Mouse (Mus musculus): ENCODE data around the gene Dlx6.

Dlx6 gene

DNA sequence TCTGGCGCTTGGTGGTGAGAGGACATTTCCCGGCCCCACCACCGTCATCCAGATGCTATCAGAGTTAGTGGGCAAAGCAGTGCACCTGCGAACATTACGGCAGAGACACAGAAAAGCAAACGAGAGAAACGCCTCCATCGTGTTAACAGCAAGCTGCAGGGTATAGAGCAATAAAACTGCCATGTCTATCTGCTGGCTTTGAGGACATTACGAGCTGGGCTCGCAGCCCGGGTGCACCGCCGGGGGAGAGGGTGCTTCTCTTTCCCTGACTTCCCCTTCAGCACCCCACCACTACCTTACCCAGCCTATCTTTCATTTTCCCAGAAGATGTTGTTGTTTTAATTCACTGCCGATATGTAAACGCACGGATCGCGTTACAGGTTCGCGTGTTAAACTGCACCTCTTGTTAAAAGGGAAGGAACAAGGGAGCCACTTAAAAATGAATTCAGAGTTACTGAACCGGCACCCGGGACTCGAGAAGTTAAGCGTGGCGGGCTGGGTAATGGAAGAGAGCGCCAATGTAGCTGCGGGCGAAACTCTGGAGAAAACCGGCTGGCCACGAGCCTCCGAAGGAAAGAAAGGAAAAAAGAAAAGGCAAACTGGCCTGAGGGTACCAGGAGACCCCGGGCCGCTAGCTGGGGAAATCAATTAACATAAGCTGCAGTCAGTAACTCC, 2.6 kb upstream of the Dlx6 start:
- DNase-seq = no peak

DNA sequence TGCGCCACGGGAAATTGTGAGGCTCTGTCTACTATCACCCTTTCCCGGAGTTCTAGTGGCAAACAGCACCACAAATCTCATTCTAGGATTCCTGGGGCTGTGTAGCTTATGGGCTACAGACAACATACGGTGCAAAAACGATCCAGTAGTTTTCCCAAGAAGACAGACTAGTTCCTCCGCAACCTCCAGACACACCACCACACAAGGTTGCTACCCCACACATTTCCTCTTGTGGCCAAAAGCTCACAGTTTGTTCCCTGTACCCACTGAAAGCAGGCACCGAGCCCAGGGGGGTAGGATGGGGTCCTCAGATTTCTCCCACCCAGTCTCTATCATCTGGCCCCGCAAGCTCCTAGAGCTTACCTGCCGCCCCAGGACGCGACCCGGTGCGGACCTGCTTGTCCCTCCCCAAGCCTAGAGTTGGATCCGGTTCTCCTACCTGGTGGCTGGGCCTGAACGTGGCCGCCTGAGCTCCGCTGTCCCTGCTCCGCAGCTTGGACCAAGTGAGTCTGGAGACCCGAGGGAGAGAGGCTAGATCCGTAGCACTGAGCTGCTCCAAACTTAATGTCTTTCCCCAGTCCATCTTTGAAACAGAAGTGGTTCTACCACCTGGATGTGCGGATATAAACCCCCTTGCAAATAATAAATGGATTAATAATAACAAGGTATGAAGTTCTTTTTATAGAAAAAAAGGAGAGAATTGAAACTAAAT, 1.9 kb upstream of the Dlx6 start:
- no peak for DNase-seq

DNA sequence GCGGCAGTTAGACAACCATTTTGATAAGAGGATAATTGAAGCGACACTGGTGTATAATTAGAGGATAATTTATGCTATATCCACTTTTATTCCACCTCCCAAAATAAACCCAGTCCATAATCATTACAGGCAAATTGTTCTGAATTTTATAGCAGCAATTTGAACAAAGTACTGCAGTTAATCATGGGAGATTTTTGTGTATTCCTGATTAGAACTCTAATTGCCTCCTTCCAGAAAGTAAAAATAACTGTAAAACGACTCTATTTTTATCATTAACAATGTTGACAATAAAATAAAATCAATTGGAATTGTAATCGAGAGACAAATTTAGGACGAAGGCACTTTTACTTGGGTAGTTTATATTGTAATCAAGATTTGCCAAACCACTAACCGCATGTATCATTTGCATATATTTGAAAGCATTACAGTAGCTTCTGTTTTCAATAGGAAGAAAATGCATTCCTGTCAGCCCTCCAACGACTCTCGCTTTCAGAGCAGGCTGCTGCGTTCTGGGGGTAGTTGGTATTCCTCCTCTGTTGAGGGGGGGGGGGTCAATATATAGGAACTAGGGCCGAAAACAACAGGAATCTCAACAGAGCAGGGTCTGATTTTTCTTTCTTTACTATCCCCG, 1.2 kb upstream of the Dlx6 start:
- DNase-seq = no peak

DNA sequence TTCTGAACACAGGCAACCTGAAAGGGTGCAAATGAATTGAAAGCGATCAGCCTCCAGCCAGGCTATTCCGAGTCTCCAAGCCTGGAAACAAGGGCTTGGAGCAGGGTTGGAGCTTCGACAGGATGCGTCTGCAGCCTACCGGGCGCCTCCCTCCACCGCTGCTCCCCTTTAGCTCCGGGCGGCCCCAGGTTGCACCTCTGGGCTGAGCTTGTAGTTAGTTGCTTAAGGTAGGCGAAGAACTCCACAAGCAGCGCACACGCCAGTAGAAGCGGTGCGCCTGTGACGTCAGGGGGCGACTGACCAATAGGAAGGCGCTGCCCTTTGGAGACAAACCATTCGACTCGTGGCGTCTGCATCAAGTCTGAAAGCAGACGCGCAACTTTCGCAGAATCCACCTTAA, 523 bp upstream of the Dlx6 start:
- peak; percentile 10 for DNase-seq

DNA sequence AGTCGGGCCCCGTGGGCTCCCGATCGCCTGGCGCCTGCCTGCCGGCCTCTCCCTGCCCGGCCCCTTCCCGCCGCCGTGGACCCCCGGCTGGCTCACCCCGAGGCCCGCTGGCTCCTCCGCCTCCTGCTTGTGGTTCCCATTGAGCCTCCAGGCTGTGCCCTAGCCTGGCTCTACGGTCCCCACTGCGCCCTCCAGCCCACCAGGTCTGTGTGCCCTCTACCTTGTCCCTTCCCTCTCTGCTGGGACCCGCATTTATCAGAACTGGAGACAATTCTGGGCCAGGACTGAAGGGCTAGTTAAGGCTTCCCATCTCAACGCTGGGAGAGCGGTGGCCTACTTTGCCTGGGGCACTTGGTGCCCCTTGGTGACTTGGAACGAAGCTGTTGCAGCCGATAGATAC, 821 bp downstream of the Dlx6 start:
- DNase-seq = no peak

GRCm38 (mm10) chr6:6864441-6865440, 1.6 kb downstream of the Dlx6 start:
- DNase-seq = no peak

GRCm38 (mm10) chr6:6867031-6867430, 3.9 kb downstream of the Dlx6 start:
- no peak for DNase-seq

GRCm38 (mm10) chr6:6869041-6869685, 6.0 kb downstream of the Dlx6 start:
- DNase-seq = no peak

GRCm38 (mm10) chr6:6869961-6870800, 7.0 kb downstream of the Dlx6 start:
- no peak for DNase-seq

DNA sequence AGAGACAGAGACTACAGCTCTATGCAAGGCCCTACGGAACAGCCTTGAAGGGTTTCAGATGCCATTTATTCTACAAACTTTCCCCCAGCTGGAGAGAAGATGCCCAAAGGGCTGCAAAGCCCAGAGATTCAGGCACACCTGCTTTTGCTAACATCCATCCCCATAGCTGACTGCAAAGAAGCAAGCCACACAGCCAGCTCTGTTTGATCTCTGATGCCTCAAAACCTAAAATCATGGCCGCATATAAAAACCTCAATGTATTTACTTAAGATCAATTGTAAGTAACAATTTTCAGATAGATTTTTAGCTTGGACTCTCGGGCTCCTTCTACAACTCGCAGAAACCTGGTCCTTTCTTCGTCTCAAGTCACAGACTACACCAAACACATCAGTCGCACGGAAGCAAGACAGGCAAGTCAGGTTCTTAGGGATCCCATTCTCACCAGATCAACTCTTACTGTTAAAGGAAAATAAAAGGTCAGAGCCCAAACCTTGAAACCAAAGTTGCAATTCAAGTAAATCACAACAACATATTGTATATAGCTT, 7.8 kb downstream of the Dlx6 start:
- no peak for DNase-seq

- no peak for DNase-seq
Observed at GRCm38 (mm10) chr6:6871692-6872091, 8.6 kb downstream of the Dlx6 start.

GRCm38 (mm10) chr6:6872873-6873272, 9.7 kb downstream of the Dlx6 start:
- no peak for DNase-seq

GRCm38 (mm10) chr6:6873476-6874072, 10.4 kb downstream of the Dlx6 start:
- no peak for DNase-seq

DNA sequence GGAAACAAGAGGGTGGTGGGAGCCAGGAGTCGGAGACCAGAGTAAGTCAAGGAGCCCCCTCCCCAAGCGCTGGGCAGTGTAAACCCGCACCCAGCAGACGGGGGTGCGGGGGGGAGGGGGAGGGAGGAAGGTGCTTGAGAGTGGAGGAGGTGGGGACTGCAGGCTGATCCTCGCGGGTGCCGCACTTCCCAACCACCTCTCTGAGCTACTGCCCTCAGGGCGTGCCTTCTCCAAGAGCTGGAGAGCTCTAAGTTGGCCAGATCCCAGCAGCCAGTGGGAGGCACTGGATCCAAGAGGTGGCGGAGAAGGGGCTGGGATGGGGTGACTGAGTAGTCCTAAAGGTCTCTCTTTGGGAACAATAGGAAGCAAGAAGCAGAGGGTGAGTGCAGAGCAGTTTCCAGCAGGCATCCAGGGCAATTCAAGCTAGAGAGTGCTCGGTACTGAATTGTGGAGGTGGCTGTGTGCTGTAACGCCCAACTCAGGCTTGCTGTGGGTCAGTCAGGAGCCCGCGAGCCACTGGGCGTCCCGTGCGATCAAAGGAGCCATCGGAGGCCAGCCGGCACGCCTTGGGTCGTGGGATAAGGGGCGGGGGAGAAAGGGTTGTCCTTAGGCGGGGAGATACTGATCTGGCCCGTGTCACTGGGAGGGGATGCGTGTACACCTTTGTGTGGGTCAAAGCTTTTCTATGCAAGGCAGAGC, 11.1 kb downstream of the Dlx6 start:
- DNase-seq = no peak

- DNase-seq = no peak
Observed at GRCm38 (mm10) chr6:6875136-6875535, 12.0 kb downstream of the Dlx6 start.

- no peak for DNase-seq
Observed at GRCm38 (mm10) chr6:6875676-6876075, 12.5 kb downstream of the Dlx6 start.

DNA sequence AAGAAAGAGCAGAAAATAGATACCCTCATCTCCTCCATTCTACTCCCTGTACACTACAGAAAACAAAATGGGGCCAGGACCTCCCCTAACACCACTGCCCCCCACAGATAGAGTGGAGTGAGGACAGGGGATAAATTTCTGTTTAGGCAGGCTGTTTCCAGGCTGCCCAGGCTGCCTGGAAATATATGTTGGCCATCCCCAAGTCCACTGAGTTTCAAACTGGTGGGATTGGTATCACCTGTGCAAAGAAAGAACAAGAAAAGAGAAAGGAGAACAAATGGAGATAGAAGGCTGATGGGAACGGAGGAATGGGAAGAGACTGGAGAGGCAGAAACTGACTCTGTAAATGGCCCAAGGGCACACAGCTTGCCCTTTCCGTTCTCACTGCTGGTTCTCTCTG, 13.1 kb downstream of the Dlx6 start:
- no peak for DNase-seq

- no peak for DNase-seq
Observed at GRCm38 (mm10) chr6:6876731-6877130, 13.6 kb downstream of the Dlx6 start.

DNA sequence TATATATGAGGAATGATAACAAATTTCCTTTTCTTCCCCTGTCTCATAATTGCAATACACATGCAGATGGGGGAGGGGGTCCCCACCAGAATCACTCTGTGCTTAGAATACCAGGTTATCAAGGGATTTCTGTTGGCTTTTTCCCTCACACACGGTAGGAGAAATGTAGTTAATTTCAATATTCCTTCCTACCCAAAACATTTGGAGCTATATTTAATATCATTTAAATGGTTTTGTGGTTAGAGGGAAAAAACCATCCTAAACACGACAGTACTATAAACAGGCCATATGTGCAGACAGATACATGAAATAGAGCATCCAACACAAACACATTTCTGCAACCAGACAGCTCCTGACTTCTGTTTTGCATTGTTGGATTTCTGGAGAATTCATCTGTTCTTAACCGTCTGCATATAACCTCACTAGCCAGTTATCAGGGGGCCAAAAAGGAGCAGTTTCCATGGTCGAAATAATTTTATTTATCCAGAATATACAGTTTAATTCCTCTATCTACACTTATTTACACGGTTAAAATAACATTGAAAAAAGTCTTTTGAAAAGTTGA, 14.3 kb downstream of the Dlx6 start:
- no peak for DNase-seq
